Mouse (Mus musculus) brain, adult 2 months (tissue): Measurements from ENCODE around the gene Stim1.

ENCODE experiments used
- DNase-seq: peaks from one replicate; pipeline ENCODE4 v3.0.0; 2011; ENCODE audit warnings: low read depth, low spot score

Stim1 gene

DNA sequence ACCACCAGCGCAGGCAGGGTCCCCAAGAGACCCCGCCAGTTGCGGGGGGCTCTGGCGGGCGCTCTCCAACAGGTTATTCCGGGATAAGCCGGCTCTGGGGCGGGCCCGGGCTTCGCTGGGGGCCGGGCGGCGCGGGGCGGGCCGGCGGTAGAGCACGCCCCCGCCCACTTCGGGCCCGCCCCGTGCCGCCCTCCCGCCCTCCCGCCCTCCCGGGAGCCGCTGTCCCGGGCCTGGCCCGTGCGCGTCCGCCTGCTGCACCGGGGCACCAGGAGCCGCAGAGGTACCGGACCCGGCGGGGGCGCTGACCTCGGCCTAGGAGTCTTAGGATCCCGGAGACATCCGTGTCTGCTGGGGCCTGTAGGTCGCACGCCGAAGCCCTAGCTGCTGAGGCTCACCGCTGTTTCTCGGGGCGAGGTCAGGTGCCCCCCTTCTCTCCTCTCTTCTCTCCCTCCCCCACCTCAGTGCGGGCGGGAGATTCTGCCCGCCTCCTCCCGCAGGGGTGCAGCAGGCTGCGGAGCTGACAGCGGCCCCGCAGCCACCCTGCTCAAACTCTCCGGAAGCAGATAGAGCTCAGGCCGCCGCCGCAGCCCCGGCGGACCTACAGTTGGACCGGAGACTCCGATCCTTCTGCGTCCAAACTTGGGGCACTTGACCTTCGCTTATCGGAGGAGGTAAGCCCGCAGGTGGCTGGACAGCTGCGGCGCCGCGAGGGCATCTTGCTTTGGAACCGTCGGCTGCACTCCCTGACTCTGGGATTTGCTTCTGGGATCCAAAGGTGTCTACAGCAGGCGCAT is at the start of gene Stim1:
TSS of gene Stim1 (plus strand) at position 206 of the 794 bp plus-strand sequence.
- peak; percentile 81 for DNase-seq

DNA sequence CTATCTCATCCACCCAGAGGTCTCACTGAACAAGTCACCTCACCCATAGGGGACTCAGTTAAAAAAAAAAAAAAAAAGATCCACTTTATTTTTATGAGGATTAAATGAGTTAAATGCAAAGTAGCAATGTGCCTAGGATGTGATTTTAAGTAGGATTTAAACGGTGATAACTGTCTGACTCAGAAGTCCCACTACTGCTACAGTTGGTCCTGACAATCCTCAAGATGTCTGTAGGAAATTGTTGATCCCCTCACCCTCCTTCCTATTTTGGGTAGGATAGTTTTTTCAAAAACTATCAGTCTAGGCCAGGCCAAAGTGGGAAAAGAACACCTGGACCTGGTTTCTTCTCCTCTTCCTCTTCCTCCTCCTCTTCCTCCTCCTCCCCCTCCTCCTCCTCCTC is 45.7 kb upstream of the Stim1 start:
- peak; percentile 48 for DNase-seq

DNA sequence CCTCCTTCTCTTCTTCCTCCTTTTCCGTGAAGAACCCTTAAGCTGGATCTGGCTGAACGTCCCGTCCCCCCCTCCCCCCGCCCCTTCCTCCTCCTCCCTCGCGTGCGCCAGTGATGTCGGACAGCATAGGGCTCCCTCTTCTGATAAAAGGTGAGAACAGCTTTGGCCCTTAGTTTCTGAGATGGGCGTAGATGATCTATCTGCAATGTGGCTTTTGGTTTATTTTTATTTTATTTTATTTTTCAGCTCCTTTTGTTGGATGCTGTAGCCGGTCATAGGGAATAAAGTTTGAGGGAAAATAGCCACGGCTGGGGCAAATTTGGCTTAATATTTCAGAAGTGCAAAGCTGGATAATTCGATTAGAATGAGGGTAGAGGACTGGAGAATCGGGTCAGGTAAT is 45.3 kb upstream of the Stim1 start:
- peak; percentile 85 for DNase-seq

DNA sequence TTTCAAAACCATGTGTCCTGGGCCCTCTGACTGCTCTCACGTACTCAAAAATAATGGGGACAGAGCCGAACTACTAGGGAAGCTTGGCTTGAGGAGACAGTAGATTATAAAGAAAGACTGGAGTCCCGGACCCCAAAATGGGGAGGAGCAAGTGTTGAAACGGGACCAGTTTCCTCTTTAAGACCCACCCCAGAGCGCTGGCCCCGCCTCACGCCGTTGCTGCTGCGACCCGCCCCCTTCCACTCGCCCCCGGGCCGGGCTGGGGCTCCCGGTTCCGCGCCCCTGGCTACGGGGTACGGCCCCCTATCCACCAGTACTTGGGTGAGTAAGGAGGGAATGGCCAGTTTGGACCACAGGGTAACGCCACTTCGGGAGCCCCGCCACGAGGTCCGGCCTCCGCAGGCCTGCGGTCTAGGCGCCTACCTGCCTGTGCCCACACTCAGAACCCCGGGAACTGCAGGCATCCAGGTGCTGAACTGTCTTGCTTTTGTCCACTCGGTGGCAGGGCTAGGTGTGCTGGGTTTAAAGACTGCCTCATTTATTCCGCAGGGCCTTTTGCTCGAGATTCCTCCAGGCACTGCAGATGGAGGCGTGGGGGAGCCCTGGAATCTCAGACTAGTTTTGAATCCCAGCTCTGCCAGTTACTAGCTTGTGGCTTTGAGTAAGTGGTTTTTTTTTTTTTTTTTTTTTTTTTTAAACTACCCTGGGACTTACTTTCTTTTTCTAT is 44.6 kb upstream of the Stim1 start:
- peak; percentile 71 for DNase-seq

GRCm38 (mm10) chr7:102223883-102224738 is 43.5 kb upstream of the Stim1 start:
- no peak for DNase-seq

GRCm38 (mm10) chr7:102226051-102226450 is 41.6 kb upstream of the Stim1 start:
- no peak for DNase-seq

DNA sequence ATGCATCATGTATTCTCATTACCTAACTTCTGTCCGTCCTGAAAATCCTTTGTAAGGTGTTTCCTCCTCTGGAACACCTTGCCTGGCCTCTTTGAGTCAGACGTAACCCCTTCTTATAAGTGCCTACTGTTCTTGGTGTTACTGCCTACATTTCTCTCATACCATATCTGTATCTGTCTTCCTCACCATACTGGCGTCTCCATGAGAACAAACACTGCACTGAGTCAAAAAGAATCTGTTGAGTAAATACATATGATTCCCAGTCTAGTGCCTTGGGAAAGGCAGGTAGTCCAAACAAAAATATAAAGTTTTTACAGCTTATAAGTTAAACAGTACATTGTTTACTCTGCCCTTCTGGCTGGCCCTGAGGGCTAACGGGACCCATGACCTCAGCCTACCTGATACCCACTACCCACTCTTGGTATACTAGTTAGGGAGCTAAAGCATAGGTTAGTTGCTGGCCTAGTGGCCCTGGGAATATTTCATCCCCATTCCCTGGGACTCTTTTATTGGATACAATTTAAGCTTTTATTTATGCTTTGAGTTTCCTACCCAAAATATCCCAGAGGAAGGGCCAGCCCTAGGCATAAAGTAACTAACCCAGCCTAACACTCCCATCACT is 39.4 kb upstream of the Stim1 start:
- no peak for DNase-seq

DNA sequence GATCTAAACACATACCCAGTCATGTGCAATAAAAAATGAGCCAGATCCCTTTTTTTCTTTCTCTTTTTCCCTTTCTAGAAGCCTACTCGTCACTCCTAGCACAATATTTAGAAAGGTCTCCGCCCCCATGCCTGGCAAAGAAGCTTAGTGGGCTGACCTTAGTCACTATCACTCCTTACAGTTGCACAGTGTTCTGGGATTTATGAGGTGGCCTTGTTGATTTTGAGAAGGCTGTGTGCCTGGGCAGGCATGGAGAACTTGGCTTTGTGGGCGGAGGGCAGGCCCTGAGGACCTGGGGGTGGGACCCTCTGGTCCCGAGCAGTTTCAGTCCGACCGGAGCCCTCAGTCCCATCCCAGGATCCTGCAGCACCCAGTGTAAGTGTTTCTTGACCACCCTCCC is 37.8 kb upstream of the Stim1 start:
- DNase-seq, result peak; percentile 44

- DNase-seq, result no peak
Measured at GRCm38 (mm10) chr7:102233059-102233458, 34.5 kb upstream of the Stim1 start.

GRCm38 (mm10) chr7:102238686-102239286 is 28.8 kb upstream of the Stim1 start:
- peak; percentile 93 for DNase-seq

GRCm38 (mm10) chr7:102239591-102239990 is 28.0 kb upstream of the Stim1 start:
- no peak for DNase-seq

- DNase-seq, result no peak
Measured at GRCm38 (mm10) chr7:102242371-102242770, 25.2 kb upstream of the Stim1 start.

- no peak for DNase-seq
Measured at GRCm38 (mm10) chr7:102242917-102243316, 24.7 kb upstream of the Stim1 start.

- no peak for DNase-seq
Measured at GRCm38 (mm10) chr7:102243870-102244269, 23.7 kb upstream of the Stim1 start.

GRCm38 (mm10) chr7:102244782-102245535 is 22.6 kb upstream of the Stim1 start:
- DNase-seq, result peak; percentile 80

DNA sequence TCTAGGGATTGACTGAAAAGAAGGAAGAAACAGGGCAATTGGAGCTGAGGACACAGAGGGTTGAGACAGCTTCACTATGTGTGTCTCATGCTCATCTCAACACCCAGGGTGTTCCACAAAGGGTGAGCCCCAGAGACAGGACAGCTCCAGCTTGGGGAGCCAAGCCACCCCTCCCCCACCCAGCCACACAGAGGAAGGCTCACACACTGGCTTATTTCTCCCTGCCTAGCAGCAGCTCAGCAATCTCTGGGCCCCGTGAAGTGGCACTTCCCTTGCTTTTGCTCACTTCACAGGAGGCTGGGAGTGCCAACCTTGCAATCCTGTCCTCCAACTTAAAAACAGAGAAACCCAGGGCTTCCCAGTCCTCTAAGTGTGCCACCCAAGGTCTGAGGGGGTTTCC is 21.8 kb upstream of the Stim1 start:
- DNase-seq, result peak; percentile 86

DNA sequence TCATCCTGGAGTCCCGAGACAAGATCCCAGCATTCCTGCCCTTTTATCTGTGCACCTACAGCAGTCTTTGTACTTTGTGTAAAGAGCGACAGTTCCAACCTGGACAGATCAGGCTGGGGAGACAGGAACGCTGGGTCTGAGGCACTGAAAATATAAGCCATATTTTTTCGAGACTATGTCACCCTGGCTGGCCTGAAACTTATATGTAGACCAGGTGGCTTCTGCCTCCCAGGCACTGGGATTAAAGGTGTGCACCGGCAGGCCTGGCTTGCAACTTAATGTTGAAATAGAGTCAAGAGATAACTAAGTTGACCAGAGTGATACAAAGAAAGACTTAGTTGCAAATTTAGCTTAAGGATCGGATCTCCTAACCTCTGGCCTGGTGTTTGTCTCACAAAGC is 21.3 kb upstream of the Stim1 start:
- DNase-seq, result no peak

GRCm38 (mm10) chr7:102246956-102247797 is 20.4 kb upstream of the Stim1 start:
- peak; percentile 42 for DNase-seq

DNA sequence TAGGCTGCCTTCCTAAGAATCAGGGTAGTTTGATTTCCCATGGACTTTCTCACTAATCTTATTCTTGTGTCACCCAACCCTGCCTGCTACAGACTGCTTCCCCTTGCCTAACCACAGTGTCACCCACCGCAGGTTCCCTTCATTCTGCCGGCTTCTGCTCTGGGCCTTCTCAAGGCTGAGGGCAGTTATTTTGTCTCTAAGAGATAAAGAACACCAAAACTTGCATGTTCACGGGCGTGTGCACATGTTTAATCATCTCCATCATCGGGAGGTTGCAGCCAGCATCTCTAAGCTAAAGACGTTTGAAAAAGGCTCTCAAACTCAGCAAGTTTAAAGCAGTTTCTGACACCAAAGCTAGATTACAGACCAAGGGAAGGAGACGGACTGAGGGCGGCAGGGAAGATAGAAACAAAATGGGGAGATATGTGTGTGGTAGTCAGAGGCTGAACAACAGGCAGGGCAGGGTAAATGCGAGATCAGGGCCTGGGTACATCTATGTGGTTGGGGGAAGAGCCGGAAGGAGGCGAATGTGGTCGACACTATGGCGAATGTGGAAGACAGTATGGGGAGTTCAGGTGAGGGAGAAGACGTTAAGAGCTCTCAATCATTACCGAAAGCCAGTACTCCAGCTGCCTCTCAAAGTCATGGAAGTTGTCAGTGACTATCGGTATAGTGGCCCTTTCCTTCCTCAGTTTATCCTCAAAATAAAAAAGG is 18.8 kb upstream of the Stim1 start:
- DNase-seq, result no peak
